10 mouse cellular contexts compared by ENCODE assay signal in the genomic region with DNA sequence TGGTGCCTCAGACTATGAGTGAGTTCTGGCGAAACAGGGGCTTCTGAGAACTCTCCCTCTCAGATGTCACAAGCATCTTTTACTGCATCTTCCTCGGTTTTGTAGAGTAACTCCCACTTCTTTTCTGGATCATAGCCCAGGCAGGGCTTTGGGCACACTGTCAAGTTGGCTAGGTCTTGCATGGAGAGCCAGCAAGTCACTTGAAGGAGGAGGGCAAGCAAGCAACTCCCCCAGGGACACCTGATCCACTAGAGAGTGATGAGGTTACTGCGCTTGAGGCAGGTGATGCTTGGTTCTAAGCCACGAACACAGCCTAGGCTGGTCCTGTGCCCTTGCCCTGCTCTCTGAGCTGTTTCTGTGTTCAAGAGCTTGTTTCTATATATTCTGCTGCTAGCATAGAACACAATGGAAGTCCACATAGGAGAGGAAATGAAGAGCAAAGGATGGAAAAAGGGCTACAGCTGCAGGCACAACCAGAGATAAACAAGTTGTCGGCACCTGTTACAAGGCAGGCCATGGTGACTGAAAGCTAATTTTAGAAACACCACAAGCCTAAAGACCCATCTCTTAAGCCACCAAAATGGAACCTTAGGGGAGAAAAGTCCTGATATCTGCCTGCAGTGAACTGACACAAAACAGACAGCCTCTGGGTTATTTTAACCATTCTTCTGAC. TPM values are rescaled to one million over a fixed set of nuclear protein-coding genes. Genes with fewer than 3 reads are reported as not detected.
A peak's percentile ranks its signal among the peaks of the same experiment; 100 is the strongest.
DNase-seq lines count a peak whose midpoint lies in the region; ATAC-seq lines count a peak whose summit lies in the region.
"Had no signal": no experiment of that assay in that cellular context is flagged by ENCODE, and none has a peak within 500 bp of the region (broad histone marks: within the 10 kb centered on the region; RNA-seq: fewer than 3 reads in every experiment).

No protein-coding gene starts in this region.

- H3K4me1 ChIP-seq in hindbrain, embryonic 16.5 days (ENCODE audit: control insufficient read depth, insufficient read depth, low read depth, low read length), result peaks cover 16% of the 10 kb centered on the region
- H3K4me1 ChIP-seq in hindbrain, embryonic 10.5 days (replicated peaks), result peaks cover 14% of the 10 kb centered on the region
- H3K4me1 ChIP-seq in brown adipose tissue, adult 24 weeks (ENCODE audit: control insufficient read depth, insufficient read depth, insufficient read length, low read length), result peaks cover 45% of the 10 kb centered on the region

- no peak for ATAC-seq in hindbrain, embryonic 16.5 days

- no peaks in the 10 kb centered on the region; the same call in 1 of the 2 replicates for H3K36me3 ChIP-seq in hindbrain, embryonic 16.5 days (ENCODE audit: control insufficient read depth, insufficient read depth, low read length)
- peaks cover 58% of the 10 kb centered on the region for H3K36me3 ChIP-seq in hindbrain, embryonic 10.5 days

- peak overlapping the region; percentile 39; the same call in 1 of the 2 replicates for H3K27ac ChIP-seq in hindbrain, embryonic 16.5 days (ENCODE audit: low read depth, low read length)
- H3K27ac ChIP-seq in hindbrain, embryonic 10.5 days, result no peak overlapping the region
- H3K27ac ChIP-seq in brown adipose tissue, adult 24 weeks (replicated peaks; ENCODE audit: low read depth, low read length), result 0 out of 2 replicates have a peak overlapping the region, but pooled peaks have one; percentile 27
- H3K27ac ChIP-seq: macrophage had no signal

- H3K4me2 ChIP-seq in hindbrain, embryonic 16.5 days (ENCODE audit: low read length), result no peak overlapping the region

- 65% methylated on average over 5 of the region's 5 CpGs for WGBS in hindbrain, embryonic 16.5 days
- WGBS in hindbrain, embryonic 10.5 days, result 95% methylated on average over 5 of the region's 5 CpGs

- intact Hi-C loops in left cerebral cortex, postnatal 4 days (cut with DNase I), result no loop called here

- H3K9me3 ChIP-seq in hindbrain, embryonic 16.5 days (ENCODE audit: control insufficient read depth, low read length), result no peaks in the 10 kb centered on the region
- no peaks in the 10 kb centered on the region for H3K9me3 ChIP-seq in hindbrain, embryonic 10.5 days

- no peak for DNase-seq in hindbrain, embryonic 10.5 days (ENCODE audit: low spot score)
- DNase-seq in gastrocnemius, postnatal 10 days, result peak; percentile 62
- peak; percentile 74 for DNase-seq in kidney, adult 18-20 months
- DNase-seq in left cerebral cortex, postnatal 4 days, result peak; percentile 82
- peak; percentile 90 for DNase-seq in skeletal muscle tissue, adult 2 months (ENCODE audit: low read depth, low spot score)
- DNase-seq in embryo, embryonic 11 days, result no peak

- H3K9ac ChIP-seq in hindbrain, embryonic 16.5 days (ENCODE audit: low read depth, low read length), result no peak overlapping the region

- H3K27me3 ChIP-seq in hindbrain, embryonic 16.5 days (replicated peaks; ENCODE audit: control insufficient read depth, insufficient read depth, low read length), result no peaks in the 10 kb centered on the region
- no peaks in the 10 kb centered on the region for H3K27me3 ChIP-seq in hindbrain, embryonic 10.5 days (ENCODE audit: insufficient read depth, poor library complexity, severe bottlenecking)

- no peak overlapping the region for H3K4me3 ChIP-seq in hindbrain, embryonic 16.5 days (ENCODE audit: low read length)
- H3K4me3 ChIP-seq in hindbrain, embryonic 10.5 days, result no peak overlapping the region
- H3K4me3 ChIP-seq in brown adipose tissue, adult 24 weeks (ENCODE audit: insufficient read depth, low read depth, low read length), result no peak overlapping the region
- H3K4me3 ChIP-seq: erythroblast, embryonic 14.5 days had no signal

RNA-seq across cellular contexts. Expression of gene Cdip1, which starts 8.4 kb away (rescaled TPM):
- 137 and 143 TPM in 2 replicates for polyA plus RNA-seq in hindbrain, embryonic 16.5 days (2015; fragmentation: Nextera tagmentation; extraction: Ambion mirVana)
- polyA plus RNA-seq in hindbrain, embryonic 10.5 days (2016; fragmentation: Nextera tagmentation; extraction: Ambion mirVana), result 109 and 111 TPM in 2 replicates
- 98.7 and 99.2 TPM in 2 replicates for polyA plus RNA-seq in brown adipose tissue, adult 24 weeks (2012; ENCODE audit: insufficient read depth, insufficient read length, missing spikeins)
- 10 to 100 TPM; 82.1 to 91.9 TPM for total RNA-seq in gastrocnemius, postnatal 10 days (2021)
- total RNA-seq in left cerebral cortex, postnatal 4 days (2021), result 10 to 100 TPM; 89.0 to 93.5 TPM

RNA-seq across cellular contexts. Expression of gene 4930562C15Rik, which starts 53.6 kb away (rescaled TPM):
- polyA plus RNA-seq in hindbrain, embryonic 16.5 days (2015; fragmentation: Nextera tagmentation; extraction: Ambion mirVana), result 0.13 and 0.19 TPM in 2 replicates
- 0.51 and 0.55 TPM in 2 replicates for polyA plus RNA-seq in hindbrain, embryonic 10.5 days (2016; fragmentation: Nextera tagmentation; extraction: Ambion mirVana)
- not detected in 2 replicates for polyA plus RNA-seq in brown adipose tissue, adult 24 weeks (2012; ENCODE audit: insufficient read depth, insufficient read length, missing spikeins)
- not detected for total RNA-seq in gastrocnemius, postnatal 10 days (2021)
- total RNA-seq in left cerebral cortex, postnatal 4 days (2021), result not detected
- polyA plus RNA-seq: erythroblast, embryonic 14.5 days had no signal

RNA-seq across cellular contexts. Expression of gene Hmox2, which starts 55.5 kb away (rescaled TPM):
- polyA plus RNA-seq in hindbrain, embryonic 16.5 days (2015; fragmentation: Nextera tagmentation; extraction: Ambion mirVana), result 107 and 121 TPM in 2 replicates
- polyA plus RNA-seq in hindbrain, embryonic 10.5 days (2016; fragmentation: Nextera tagmentation; extraction: Ambion mirVana), result 84.6 and 93.3 TPM in 2 replicates
- 74.8 and 95.3 TPM in 2 replicates for polyA plus RNA-seq in brown adipose tissue, adult 24 weeks (2012; ENCODE audit: insufficient read depth, insufficient read length, missing spikeins)
- 10 to 100 TPM; 45.1 to 51.1 TPM for total RNA-seq in gastrocnemius, postnatal 10 days (2021)
- total RNA-seq in left cerebral cortex, postnatal 4 days (2021), result 10 to 100 TPM; 70.2 to 70.8 TPM

Comparison
In these comparisons a context has a peak if more than half of its experiments do, and no peak if none do; other contexts are left out.
1. DNase-seq: peak in gastrocnemius, postnatal 10 days (single experiment), kidney, adult 18-20 months (single experiment), left cerebral cortex, postnatal 4 days (single experiment) and skeletal muscle tissue, adult 2 months (single experiment); none in hindbrain, embryonic 10.5 days (single experiment) and embryo, embryonic 11 days (single experiment).